Mouse (Mus musculus): ENCODE results near the gene Gm8267.
"Not testable (repeated sequence)": the region's sequence is repeated elsewhere in the genome, so short reads cannot be mapped to it uniquely, and the experiment has no call there.

Gm8267 gene

GRCm38 (mm10) chr14:44750240-44750639, at the start of gene Gm8267:
Gm8267 (minus strand) TSS chr14:44750340.
- DNase-seq (ENCODE audit: low read depth, low spot score) = no peak

- DNase-seq (ENCODE audit: low read depth, low spot score) = not testable (repeated sequence)
These were observed 39.6 kb upstream of the Gm8267 start for GRCm38 (mm10) chr14:44789537-44790382.

- DNase-seq (ENCODE audit: low read depth, low spot score) = not testable (repeated sequence)
These were observed 7.4 kb downstream of the Gm8267 start for GRCm38 (mm10) chr14:44742789-44743188.

- DNase-seq (ENCODE audit: low read depth, low spot score) = not testable (repeated sequence)
These were observed 19.4 kb downstream of the Gm8267 start for GRCm38 (mm10) chr14:44730711-44731110.

GRCm38 (mm10) chr14:44706356-44706755, 43.8 kb downstream of the Gm8267 start, which contains the start of gene Gm8257:
Gm8257 (minus strand) TSS chr14:44706456.
- not testable (repeated sequence) for DNase-seq (ENCODE audit: low read depth, low spot score)
